Mouse (Mus musculus) liver, adult 2 months (tissue): Measurements from ENCODE around the gene Ano6. TPM values are rescaled to one million over a fixed set of nuclear protein-coding genes. Genes with fewer than 3 reads are reported as not detected.

Experiments
- DNase-seq: peaks from one replicate; pipeline ENCODE4 v3.0.0-alpha.2; 2011; ENCODE audit warnings: low read depth, low spot score; ENCODE audit errors: extremely low read depth
- H3K27ac ChIP-seq: fragments of 200-500 bp; replicated peaks from 2 replicates; pipeline ENCODE4 v1.5.1; 2012; ENCODE audit warnings: low read depth, mild to moderate bottlenecking, control low read depth, inconsistent platforms, low read length; ENCODE audit not compliant: insufficient read depth
- H3K27me3 ChIP-seq: fragments of 200-500 bp; 2 replicates; pipeline ENCODE4 v1.6.1; 2012; ENCODE audit warnings: mild to moderate bottlenecking, moderate library complexity, low read length, inconsistent platforms; ENCODE audit not compliant: control insufficient read depth, insufficient read depth
- H3K36me3 ChIP-seq: fragments of 200-500 bp; 2 replicates; pipeline ENCODE4 v1.6.1; 2012; ENCODE audit warnings: low read length, inconsistent platforms; ENCODE audit not compliant: control insufficient read depth, insufficient read depth
- H3K4me1 ChIP-seq: fragments of 200-500 bp; 2 replicates; pipeline ENCODE4 v1.6.1; 2011; ENCODE audit warnings: low read length; ENCODE audit not compliant: control insufficient read depth, insufficient read depth
- H3K4me3 ChIP-seq: fragments of 200-500 bp; 2 replicates; pipeline ENCODE4 v1.5.1; 2011; ENCODE audit warnings: low read depth, mild to moderate bottlenecking, control low read depth, low read length, moderate library complexity; ENCODE audit not compliant: insufficient read depth
- H3K79me2 ChIP-seq: fragments of 200-500 bp; 2 replicates; pipeline ENCODE4 v1.6.1; 2012; ENCODE audit warnings: inconsistent platforms, mild to moderate bottlenecking, low read length, moderate library complexity; ENCODE audit not compliant: control insufficient read depth, insufficient read depth
- H3K9ac ChIP-seq: fragments of 200-500 bp; 2 replicates; pipeline ENCODE4 v1.6.1; 2012; ENCODE audit warnings: low read depth, mild to moderate bottlenecking, control low read depth, inconsistent platforms, low read length
- CTCF ChIP-seq: fragments of 200-500 bp; IDR thresholded peaks from 2 replicates; pipeline ENCODE4 v1.5.1; 2011; ENCODE audit warnings: low read depth, low read length, control low read depth
- POLR2A ChIP-seq: fragments of 200-500 bp; IDR thresholded peaks from 2 replicates; pipeline ENCODE4 v1.6.1; 2011; ENCODE audit warnings: low read length, control low read depth; ENCODE audit not compliant: insufficient read depth; ENCODE audit errors: extremely low read depth
- WGBS: fragments of 180-500 bp; shearing (Covaris S2); methylation state at CpG from one replicate; pipeline ENCODE4 v1.1.7; 2018; 5-methylcytosine and 5-hydroxymethylcytosine counted together
- polyA plus RNA-seq: library from polyadenylated mRNA; depleted of rRNA; stranded (reverse); fragments of >200 nt; gene quantifications from 2 replicates; pipeline ENCODE4 v1.2.3, GENCODE M21; 2012
- total RNA-seq: library from RNA; depleted of rRNA; stranded (reverse); fragments of >200 nt; gene quantifications from 2 replicates; pipeline ENCODE4 v1.2.3, GENCODE M21; 2014

Gene Ano6
- total and polyA plus RNA-seq, 2 experiments: 3.3 to 4.1 TPM

DNA sequence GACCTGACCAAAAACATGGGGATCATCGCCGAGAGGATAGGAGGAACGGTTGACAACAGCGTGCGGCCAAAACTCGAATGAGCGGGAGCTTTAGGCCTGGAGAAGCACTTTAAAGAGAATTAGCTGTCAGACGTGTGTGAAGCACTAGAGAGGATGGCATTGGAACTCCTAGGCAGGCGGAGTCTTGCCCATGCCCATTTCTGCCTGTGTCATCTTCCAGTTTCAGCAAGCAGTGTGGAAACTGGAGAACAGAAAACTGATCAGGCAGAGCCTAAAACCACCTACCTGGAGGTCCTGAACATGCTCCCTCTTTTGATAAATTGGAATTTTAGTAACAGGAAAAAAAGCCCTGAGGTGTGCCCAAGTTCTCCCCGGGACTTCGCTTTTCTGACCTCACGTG lies 182.0 kb downstream of the Ano6 start:
- H3K27ac ChIP-seq: no peak overlapping the region
- H3K4me1 ChIP-seq: no peaks in the 10 kb centered on the region
- no peak overlapping the region for H3K9ac ChIP-seq
- no peak overlapping the region for H3K4me3 ChIP-seq
- H3K79me2 ChIP-seq: no peaks in the 10 kb centered on the region
- no peaks in the 10 kb centered on the region for H3K27me3 ChIP-seq
- H3K36me3 ChIP-seq: no peaks in the 10 kb centered on the region; the same call in 1 of the 2 replicates
- TF ChIP-seq CTCF (no peak), POLR2A (no peak)
- 95% methylated on average over 12 of the region's 12 CpGs for WGBS
- no peak for DNase-seq

DNA sequence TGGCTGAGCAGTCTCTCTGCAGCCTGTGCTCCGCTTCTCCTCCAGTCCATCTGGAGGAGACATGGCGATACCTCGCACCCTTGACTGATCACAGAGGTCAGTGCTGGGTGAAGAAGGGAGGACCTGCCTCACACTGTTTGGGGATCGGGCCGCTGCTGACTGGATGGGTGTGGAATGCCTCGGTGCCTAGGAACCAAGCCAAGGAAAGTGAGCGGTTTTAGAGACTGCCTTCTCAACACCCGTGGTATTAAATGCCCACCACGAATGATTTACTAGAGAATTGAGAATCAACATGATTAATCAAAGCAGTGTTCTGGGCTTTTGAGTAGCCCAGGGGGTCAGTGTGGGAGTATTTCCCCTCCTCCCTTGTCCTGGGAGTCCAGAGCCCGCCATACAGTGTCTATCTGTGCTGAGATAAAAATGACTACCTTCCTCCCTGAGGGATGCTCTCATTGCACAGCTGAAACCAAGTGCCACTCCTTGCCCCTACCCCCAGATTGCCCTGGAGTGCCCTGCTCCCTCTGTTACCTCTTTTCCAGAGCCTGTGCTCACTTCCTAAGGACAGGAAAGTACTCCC lies 183.5 kb downstream of the Ano6 start:
- Histone ChIP-seq H3K79me2 (no peaks in the 10 kb centered on the region), H3K36me3 (no peaks in the 10 kb centered on the region; the same call in 1 of the 2 replicates), H3K27ac (no peak overlapping the region), H3K4me1 (no peaks in the 10 kb centered on the region), H3K9ac (no peak overlapping the region), H3K4me3 (no peak overlapping the region), H3K27me3 (no peaks in the 10 kb centered on the region)
- WGBS: 87% methylated on average over 10 of the region's 10 CpGs
- no peak for DNase-seq
- no peak for TF ChIP-seq CTCF
- no peak for TF ChIP-seq POLR2A

DNA sequence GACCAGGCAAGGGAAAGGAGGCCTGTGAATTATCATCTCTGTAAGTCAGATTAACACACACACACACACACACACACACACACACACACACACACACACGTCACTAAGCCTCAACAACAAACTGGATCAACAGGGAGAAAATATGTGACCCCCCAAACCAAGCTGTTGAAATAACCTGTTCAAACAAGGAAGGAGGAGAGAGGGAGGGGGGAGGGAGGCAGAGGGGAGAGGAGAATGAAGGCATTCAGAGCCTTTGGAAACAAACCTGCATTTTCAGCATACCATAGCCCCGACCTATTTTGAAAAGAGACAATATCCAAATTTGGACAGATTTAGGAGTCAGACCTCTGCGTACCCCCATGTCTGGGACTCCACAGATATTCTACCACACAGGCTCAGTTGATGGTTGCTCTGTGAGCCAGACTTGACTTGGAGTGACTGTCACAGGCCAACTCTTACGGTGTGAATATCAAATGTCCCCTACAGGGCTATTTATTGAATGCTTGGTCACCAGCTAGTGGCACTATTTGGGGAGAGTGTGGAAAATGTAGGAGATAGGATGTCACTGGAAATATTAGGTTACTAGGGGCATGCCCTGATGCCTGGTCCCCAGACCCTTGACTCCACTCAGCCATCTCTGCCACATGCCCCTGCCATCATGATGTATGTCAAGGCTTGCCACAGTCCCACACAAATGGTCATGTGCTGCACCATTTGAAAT lies 185.7 kb downstream of the Ano6 start:
- Histone ChIP-seq H3K36me3 (no peaks in the 10 kb centered on the region; the same call in 1 of the 2 replicates), H3K27me3 (no peaks in the 10 kb centered on the region), H3K9ac (no peak overlapping the region), H3K27ac (no peak overlapping the region), H3K4me1 (no peaks in the 10 kb centered on the region), H3K79me2 (no peaks in the 10 kb centered on the region), H3K4me3 (no peak overlapping the region)
- DNase-seq: no peak
- WGBS: 72% methylated on average over 4 of the region's 4 CpGs
- TF ChIP-seq POLR2A: no peak

DNA sequence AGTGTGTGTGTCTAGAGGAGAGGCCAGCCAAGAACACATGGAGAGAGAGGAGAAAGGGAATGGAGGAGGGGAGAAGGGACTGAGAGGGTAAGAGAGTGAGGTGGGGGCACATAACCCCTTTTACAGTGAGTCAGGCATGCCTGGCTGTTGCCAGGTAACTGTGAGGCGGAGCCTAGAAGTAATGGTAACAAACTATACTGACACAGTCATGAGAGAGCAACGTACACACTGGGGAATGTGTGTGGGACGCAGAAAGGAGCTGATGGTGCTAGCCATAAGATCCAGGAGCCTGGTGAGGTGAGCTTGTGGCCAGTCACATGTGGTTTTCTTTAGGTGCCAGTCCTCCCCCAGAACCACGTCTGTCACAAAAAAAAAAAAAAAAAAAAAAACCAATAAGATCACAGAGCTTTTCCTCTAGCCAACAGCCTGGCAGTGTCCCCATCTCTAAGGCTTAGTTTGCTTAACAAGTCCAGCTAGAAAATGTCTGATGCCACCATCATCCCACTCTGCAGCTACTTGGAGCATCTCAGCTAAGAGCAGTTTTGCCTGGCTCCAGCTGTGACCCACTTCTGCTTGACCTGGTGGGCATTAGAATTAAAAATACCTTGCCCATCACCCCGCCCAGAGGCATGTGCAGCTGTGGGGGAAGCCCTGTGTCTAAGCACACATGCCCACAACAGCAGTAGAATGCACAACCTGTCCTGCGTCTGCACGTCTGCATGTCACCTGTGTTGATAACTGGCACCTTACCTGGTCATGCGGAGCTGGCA lies 186.7 kb downstream of the Ano6 start:
- Histone ChIP-seq H3K4me1 (no peaks in the 10 kb centered on the region), H3K36me3 (no peaks in the 10 kb centered on the region; the same call in 1 of the 2 replicates), H3K4me3 (no peak overlapping the region), H3K79me2 (no peaks in the 10 kb centered on the region), H3K9ac (no peak overlapping the region), H3K27ac (no peak overlapping the region), H3K27me3 (no peaks in the 10 kb centered on the region)
- TF ChIP-seq POLR2A (no peak), CTCF (no peak)
- 76% methylated on average over 8 of the region's 8 CpGs for WGBS
- DNase-seq: no peak

DNA sequence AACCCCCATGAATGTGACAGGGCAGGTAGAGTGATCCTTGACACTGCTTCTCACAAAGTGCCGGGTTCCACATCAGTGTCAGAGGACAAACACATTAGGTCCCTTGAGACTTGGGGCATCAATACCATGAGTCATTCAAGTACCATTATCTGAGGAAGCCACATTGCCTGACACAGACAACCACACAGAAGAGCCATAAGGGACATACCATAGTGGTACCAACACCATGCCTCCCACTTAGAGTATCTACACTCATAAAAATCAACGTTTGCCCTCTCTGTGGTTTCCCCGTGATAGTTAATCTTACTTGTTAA lies 187.3 kb downstream of the Ano6 start:
- H3K27me3 ChIP-seq: no peaks in the 10 kb centered on the region
- TF ChIP-seq CTCF (no peak), POLR2A (no peak)
- no peaks in the 10 kb centered on the region; the same call in 1 of the 2 replicates for H3K36me3 ChIP-seq
- no peak for DNase-seq
- H3K4me3 ChIP-seq: no peak overlapping the region
- no peak overlapping the region for H3K9ac ChIP-seq
- 82% methylated on average over 3 of the region's 3 CpGs for WGBS
- no peak overlapping the region for H3K27ac ChIP-seq
- no peaks in the 10 kb centered on the region for H3K4me1 ChIP-seq
- H3K79me2 ChIP-seq: no peaks in the 10 kb centered on the region

DNA sequence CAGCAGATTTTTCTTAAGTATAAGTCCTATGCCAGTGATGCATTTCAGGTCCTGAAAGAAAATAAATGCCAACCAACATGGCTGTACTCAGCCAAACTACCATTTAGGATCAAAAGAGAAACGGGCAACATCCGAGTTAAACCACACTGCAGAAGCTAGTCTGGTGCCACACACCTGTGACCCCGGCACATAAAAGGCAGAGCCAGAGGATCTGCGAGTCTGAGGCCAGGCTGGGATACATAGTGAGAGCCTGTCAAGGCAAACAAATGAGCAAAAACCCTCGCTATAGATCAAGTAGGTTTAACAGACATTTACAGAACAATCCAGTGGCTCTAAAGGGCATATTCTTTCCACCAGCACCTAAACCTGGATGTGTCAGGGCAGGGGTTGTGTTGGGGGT lies 190.0 kb downstream of the Ano6 start:
- Histone ChIP-seq H3K4me1 (no peaks in the 10 kb centered on the region), H3K36me3 (no peaks in the 10 kb centered on the region), H3K79me2 (no peaks in the 10 kb centered on the region), H3K9ac (no peak overlapping the region), H3K27me3 (no peaks in the 10 kb centered on the region), H3K27ac (no peak overlapping the region), H3K4me3 (no peak overlapping the region)
- DNase-seq: no peak
- 72% methylated on average over 5 of the region's 5 CpGs for WGBS
- TF ChIP-seq POLR2A: no peak
- TF ChIP-seq CTCF: no peak
